In genomic region chr17:24894061-24894994, GRCm38 (mm10) we compare ENCODE assay signal across 9 mouse cellular contexts. TPM values are rescaled to one million over a fixed set of nuclear protein-coding genes. Genes with fewer than 3 reads are reported as not detected.
DNase-seq lines count a peak whose midpoint lies in the region; ATAC-seq and TF ChIP-seq lines count a peak whose summit lies in the region.
"Had no signal": no experiment of that assay in that cellular context is flagged by ENCODE, and none has a peak within 500 bp of the region (broad histone marks: within the 10 kb centered on the region; RNA-seq: fewer than 3 reads in every experiment).

No protein-coding gene starts in this region.

- DNase-seq in embryo, embryonic 10.5 days (ENCODE audit: low spot score): peak; percentile 16
- DNase-seq in embryo, embryonic 9.5 days (ENCODE audit: extremely low spot score): no peak
- DNase-seq in 416B (ENCODE audit: low read depth): peak; percentile 22
- no peak for DNase-seq in embryonic facial prominence, embryonic 11.5 days (ENCODE audit: low spot score)
- no peak for DNase-seq in thymus, postnatal 14 days
- no peak for DNase-seq in adrenal gland, postnatal 25 days

- H3K36me3 ChIP-seq in embryonic facial prominence, embryonic 11.5 days (replicated peaks; ENCODE audit: control insufficient read depth, insufficient read depth, low read depth, low read length): peaks cover 12% of the 10 kb centered on the region
- peaks cover 38% of the 10 kb centered on the region for H3K36me3 ChIP-seq in intestine, embryonic 16.5 days (ENCODE audit: control insufficient read depth, insufficient read depth, low read length)
- peaks cover 5% of the 10 kb centered on the region for H3K36me3 ChIP-seq in myocyte (ENCODE audit: control insufficient read depth, insufficient read depth)

- no peaks in the 10 kb centered on the region for H3K9me3 ChIP-seq in embryonic facial prominence, embryonic 11.5 days (replicated peaks; ENCODE audit: control insufficient read depth, low read length)
- no peaks in the 10 kb centered on the region for H3K9me3 ChIP-seq in intestine, embryonic 16.5 days (ENCODE audit: control insufficient read depth, low read length)

- peak overlapping the region; percentile 82 for H3ac ChIP-seq in myocyte (ENCODE audit: control insufficient read depth, insufficient read length)

- 10% methylated on average over 31 of the region's 31 CpGs for WGBS in embryonic facial prominence, embryonic 11.5 days
- 9% methylated on average over 31 of the region's 31 CpGs for WGBS in intestine, embryonic 16.5 days

- peak overlapping the region; percentile 62 for H3K27ac ChIP-seq in embryonic facial prominence, embryonic 11.5 days (replicated peaks; ENCODE audit: low read depth, low read length)
- peak overlapping the region; percentile 45 for H3K27ac ChIP-seq in intestine, embryonic 16.5 days (ENCODE audit: low read length)

- H3K9ac ChIP-seq in embryonic facial prominence, embryonic 11.5 days (replicated peaks; ENCODE audit: low read length): peak overlapping the region; percentile 84
- H3K9ac ChIP-seq in intestine, embryonic 16.5 days (ENCODE audit: low read depth, low read length): peak overlapping the region; percentile 95

- no peaks in the 10 kb centered on the region for H3K27me3 ChIP-seq in embryonic facial prominence, embryonic 11.5 days (ENCODE audit: control insufficient read depth, insufficient read depth, low read length)
- H3K27me3 ChIP-seq in intestine, embryonic 16.5 days (replicated peaks; ENCODE audit: control insufficient read depth, insufficient read depth, low read length): no peaks in the 10 kb centered on the region
- H3K27me3 ChIP-seq in myocyte (ENCODE audit: control insufficient read depth, insufficient read depth, insufficient read length): no peaks in the 10 kb centered on the region
- H3K27me3 ChIP-seq: Patski had no signal

- no peak for ATAC-seq in embryonic facial prominence, embryonic 11.5 days (replicated peaks; ENCODE audit: insufficient number of reproducible peaks, low FRiP score, low TSS enrichment, low read depth)
- peak; percentile 9 for ATAC-seq in intestine, embryonic 16.5 days

- H3K4me3 ChIP-seq in embryonic facial prominence, embryonic 11.5 days (ENCODE audit: low read depth, low read length): peak overlapping the region; percentile 89
- H3K4me3 ChIP-seq in intestine, embryonic 16.5 days (ENCODE audit: low read length): peak overlapping the region; percentile 92
- peak overlapping the region; percentile 97 for H3K4me3 ChIP-seq in myocyte

- peaks cover 12% of the 10 kb centered on the region for H3K79me2 ChIP-seq in myocyte (ENCODE audit: control insufficient read depth, insufficient read depth)

- peak overlapping the region; percentile 95 for H3K4me2 ChIP-seq in embryonic facial prominence, embryonic 11.5 days (ENCODE audit: low read depth, low read length)
- H3K4me2 ChIP-seq in intestine, embryonic 16.5 days (ENCODE audit: low read depth, low read length): peak overlapping the region; percentile 57
- H3K4me2 ChIP-seq in myocyte (ENCODE audit: low read depth): peak overlapping the region; percentile 94

- TF ChIP-seq POLR2A in myocyte (IDR thresholded peaks at IDR 0.05; ENCODE audit: insufficient read length, low read depth): no peak

- peaks cover 9% of the 10 kb centered on the region for H3K4me1 ChIP-seq in embryonic facial prominence, embryonic 11.5 days (ENCODE audit: control insufficient read depth, insufficient read depth, low read length)
- H3K4me1 ChIP-seq in intestine, embryonic 16.5 days (ENCODE audit: control insufficient read depth, insufficient read depth, low read length): peaks cover 24% of the 10 kb centered on the region

TF ChIP-seq in myocyte, 11 proteins besides CTCF, POLR2A, EP300 and RAD21:
- TF ChIP-seq MYOD1 (IDR thresholded peaks at IDR 0.05; ENCODE audit: control insufficient read depth in 1 of 3, insufficient read length in 2 of 3, low read depth in 2 of 3) (peak in 1 of 3 experiments; percentile 6), USF1 (IDR thresholded peaks at IDR 0.05; ENCODE audit: low read depth) (no peak)
TF ChIP-seq in myocyte: peak in this region for 1.

RNA-seq across cellular contexts. Expression of gene Eme2, which starts 0.6 kb away (rescaled TPM):
- 15.9 and 18.2 TPM in 2 replicates for polyA plus RNA-seq in embryonic facial prominence, embryonic 11.5 days (2014; fragmentation: Nextera tagmentation; extraction: Ambion mirVana)
- polyA plus RNA-seq in intestine, embryonic 16.5 days (2015; fragmentation: Nextera tagmentation; extraction: Ambion mirVana): 28.3 and 33.0 TPM in 2 replicates
- polyA plus RNA-seq in myocyte (2012; fragmentation: generic; extraction: Trizol): 12.5 TPM
- 54.0 and 69.2 TPM in 2 replicates for total RNA-seq in adrenal gland, postnatal 25 days (2021)

RNA-seq across cellular contexts. Expression of gene Mrps34, which starts 0.6 kb away (rescaled TPM):
- 68.6 and 84.7 TPM in 2 replicates for polyA plus RNA-seq in embryonic facial prominence, embryonic 11.5 days (2014; fragmentation: Nextera tagmentation; extraction: Ambion mirVana)
- 121 and 129 TPM in 2 replicates for polyA plus RNA-seq in intestine, embryonic 16.5 days (2015; fragmentation: Nextera tagmentation; extraction: Ambion mirVana)
- polyA plus RNA-seq in myocyte (2012; fragmentation: generic; extraction: Trizol): 142 TPM
- total RNA-seq in adrenal gland, postnatal 25 days (2021): 147 and 189 TPM in 2 replicates

RNA-seq across cellular contexts. Expression of gene Nme3, which starts 2.0 kb away (rescaled TPM):
- 49.4 and 52.8 TPM in 2 replicates for polyA plus RNA-seq in embryonic facial prominence, embryonic 11.5 days (2014; fragmentation: Nextera tagmentation; extraction: Ambion mirVana)
- 76.8 and 77.1 TPM in 2 replicates for polyA plus RNA-seq in intestine, embryonic 16.5 days (2015; fragmentation: Nextera tagmentation; extraction: Ambion mirVana)
- polyA plus RNA-seq in myocyte (2012; fragmentation: generic; extraction: Trizol): 23.7 TPM
- total RNA-seq in adrenal gland, postnatal 25 days (2021): 85.2 and 112 TPM in 2 replicates

RNA-seq across cellular contexts. Expression of gene Spsb3, which starts 7.9 kb away (rescaled TPM):
- polyA plus RNA-seq in embryonic facial prominence, embryonic 11.5 days (2014; fragmentation: Nextera tagmentation; extraction: Ambion mirVana): 34.8 and 39.8 TPM in 2 replicates
- 33.9 and 34.4 TPM in 2 replicates for polyA plus RNA-seq in intestine, embryonic 16.5 days (2015; fragmentation: Nextera tagmentation; extraction: Ambion mirVana)
- polyA plus RNA-seq in myocyte (2012; fragmentation: generic; extraction: Trizol): 46.6 TPM
- total RNA-seq in adrenal gland, postnatal 25 days (2021): 29.2 and 30.9 TPM in 2 replicates

RNA-seq across cellular contexts. Expression of gene Nubp2, which starts 8.2 kb away (rescaled TPM):
- 61.0 and 63.9 TPM in 2 replicates for polyA plus RNA-seq in embryonic facial prominence, embryonic 11.5 days (2014; fragmentation: Nextera tagmentation; extraction: Ambion mirVana)
- polyA plus RNA-seq in intestine, embryonic 16.5 days (2015; fragmentation: Nextera tagmentation; extraction: Ambion mirVana): 58.9 and 61.3 TPM in 2 replicates
- polyA plus RNA-seq in myocyte (2012; fragmentation: generic; extraction: Trizol): 38.5 TPM
- total RNA-seq in adrenal gland, postnatal 25 days (2021): 55.1 and 55.9 TPM in 2 replicates

Comparison
In these comparisons a context has a peak if more than half of its experiments do, and no peak if none do; other contexts are left out.
1. DNase-seq: peak in embryo, embryonic 10.5 days (single experiment) and 416B (single experiment); none in embryo, embryonic 9.5 days (single experiment), embryonic facial prominence, embryonic 11.5 days (single experiment), thymus, postnatal 14 days (single experiment) and adrenal gland, postnatal 25 days (single experiment).
2. Peak in every context shown above with its lines, with median percentiles within 50 percentile points of each other: H3K4me2 ChIP-seq and H3K4me3 ChIP-seq.